Mouse (Mus musculus) stomach, embryonic 15.5 days (tissue): ENCODE results near the gene Gm5678. TPM values are rescaled to one million over a fixed set of nuclear protein-coding genes. Genes with fewer than 3 reads are reported as not detected.
"Not testable (repeated sequence)": the region's sequence is repeated elsewhere in the genome, so short reads cannot be mapped to it uniquely, and the experiment has no call there.

Source experiments
- ATAC-seq: fragments of 200-750 bp; cut with Nextera tagmentation; 2 replicates; pipeline ENCODE4 v1.8.0; 2017; ENCODE audit warnings: low read depth, moderate number of reproducible peaks, moderate TSS enrichment; ENCODE audit not compliant: insufficient read depth, low FRiP score
- H3K27ac ChIP-seq: fragments of 300-500 bp; sonication (generic); 2 replicates; pipeline ENCODE4 v1.5.1; 2015; ENCODE audit warnings: mild to moderate bottlenecking, inconsistent platforms
- H3K27me3 ChIP-seq: fragments of 300-500 bp; sonication (generic); replicated peaks from 2 replicates; pipeline ENCODE4 v1.6.1; 2015; ENCODE audit warnings: inconsistent platforms
- H3K36me3 ChIP-seq: fragments of 300-500 bp; sonication (generic); 2 replicates; pipeline ENCODE4 v1.6.1; 2015; ENCODE audit warnings: inconsistent platforms
- H3K4me1 ChIP-seq: fragments of 300-500 bp; sonication (generic); 2 replicates; pipeline ENCODE4 v1.6.1; 2015; ENCODE audit warnings: inconsistent platforms
- H3K4me2 ChIP-seq: fragments of 300-500 bp; sonication (generic); 2 replicates; pipeline ENCODE4 v1.6.1; 2015; ENCODE audit warnings: mild to moderate bottlenecking, inconsistent platforms
- H3K4me3 ChIP-seq: fragments of 300-500 bp; sonication (generic); replicated peaks from 2 replicates; pipeline ENCODE4 v1.5.1; 2015; ENCODE audit warnings: inconsistent platforms
- H3K9ac ChIP-seq: fragments of 300-500 bp; sonication (generic); 2 replicates; pipeline ENCODE4 v1.6.1; 2015; ENCODE audit warnings: inconsistent platforms
- H3K9me3 ChIP-seq: fragments of 300-500 bp; sonication (generic); 2 replicates; pipeline ENCODE4 v1.6.1; 2016; ENCODE audit warnings: inconsistent platforms
- WGBS: fragments of 180-500 bp; shearing (Covaris S2); methylation state at CpG from one replicate; pipeline ENCODE4 v1.1.7; 2015; 5-methylcytosine and 5-hydroxymethylcytosine counted together
- polyA plus RNA-seq: library from polyadenylated mRNA; unstranded; fragments of >200 nt; fragmentation: Nextera tagmentation; extraction: Ambion mirVana; gene quantifications from 2 replicates; pipeline ENCODE4 v1.2.1, GENCODE M21; 2015

Gm5678 gene
- polyA plus RNA-seq, 1 experiment from 2014 or later, result 0.19 TPM

- H3K4me1 ChIP-seq, result peaks cover 8% of the 10 kb centered on the region; the same call in 1 of the 2 replicates
Observed at GRCm38 (mm10) chr16:93610961-93611360, 16.9 kb upstream of the Gm5678 start.

DNA sequence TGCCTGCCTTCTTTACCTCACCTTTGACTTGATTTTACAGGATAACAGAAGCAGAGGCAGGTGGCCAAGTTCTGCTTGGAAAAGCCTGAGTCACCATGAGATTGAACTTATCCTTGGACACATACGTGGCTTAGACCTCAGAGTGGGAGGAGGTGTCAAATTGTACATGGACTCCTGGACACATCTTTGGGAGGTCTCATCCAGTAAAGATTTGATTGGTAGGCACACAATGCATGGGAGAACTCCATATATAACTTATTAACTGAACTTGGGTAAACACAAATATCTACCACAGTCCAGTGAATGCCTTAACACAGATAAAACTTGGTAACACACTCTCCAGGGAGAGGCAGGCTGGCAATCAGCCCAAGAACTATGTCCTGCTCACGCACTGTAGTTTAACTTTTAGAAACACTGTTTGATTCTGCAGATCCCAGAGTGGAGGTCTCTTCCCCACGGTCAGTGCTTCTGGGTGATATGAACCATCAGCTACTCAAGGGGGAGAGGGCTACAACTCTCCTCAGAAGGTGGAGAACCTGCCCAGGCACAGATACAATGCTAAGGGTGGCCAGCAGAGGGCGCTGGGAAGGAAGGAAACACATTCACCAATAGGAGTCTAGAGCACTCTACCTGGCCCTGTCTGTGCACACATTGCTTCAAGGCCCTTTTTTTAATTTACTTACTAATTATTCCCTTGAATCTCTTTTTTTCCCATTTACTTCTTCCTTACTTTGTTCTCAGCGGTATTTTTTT is 12.6 kb upstream of the Gm5678 start:
- no peak overlapping the region for H3K9ac ChIP-seq
- H3K27me3 ChIP-seq, result no peaks in the 10 kb centered on the region
- H3K4me3 ChIP-seq, result no peak overlapping the region
- 0 out of 2 replicates have a peak, but pooled peaks cover 6% of the 10 kb centered on the region for H3K36me3 ChIP-seq
- WGBS, result 24% methylated on average over 5 of the region's 5 CpGs
- no peaks in the 10 kb centered on the region for H3K9me3 ChIP-seq
- no peak overlapping the region for H3K27ac ChIP-seq
- peak; percentile 83 for ATAC-seq
- no peaks in the 10 kb centered on the region for H3K4me1 ChIP-seq
- H3K4me2 ChIP-seq, result no peak overlapping the region

More at GRCm38 (mm10) chr16:93610961-93611360, 16.9 kb upstream of the Gm5678 start:
- no peak overlapping the region for H3K4me3 ChIP-seq
- H3K4me2 ChIP-seq, result no peak overlapping the region
- no peak overlapping the region for H3K27ac ChIP-seq
- H3K27me3 ChIP-seq, result no peaks in the 10 kb centered on the region
- no peak overlapping the region for H3K9ac ChIP-seq
- 0 out of 2 replicates have a peak, but pooled peaks cover 6% of the 10 kb centered on the region for H3K36me3 ChIP-seq
- no peaks in the 10 kb centered on the region for H3K9me3 ChIP-seq
- WGBS, result 85% methylated on average over 4 of the region's 4 CpGs
- ATAC-seq, result no peak

GRCm38 (mm10) chr16:93623759-93624158 is 4.1 kb upstream of the Gm5678 start:
- not testable (repeated sequence) for H3K27ac ChIP-seq, H3K4me2 ChIP-seq, H3K36me3 ChIP-seq, H3K9me3 ChIP-seq, H3K9ac ChIP-seq, ATAC-seq, H3K27me3 ChIP-seq, H3K4me3 ChIP-seq, H3K4me1 ChIP-seq
- 86% methylated on average over 4 of the region's 4 CpGs for WGBS

GRCm38 (mm10) chr16:93624671-93625070 is 3.2 kb upstream of the Gm5678 start:
- Histone ChIP-seq H3K27ac (no peak overlapping the region), H3K4me2 (no peak overlapping the region), H3K9me3 (no peaks in the 10 kb centered on the region), H3K4me3 (no peak overlapping the region), H3K36me3 (no peaks in the 10 kb centered on the region), H3K9ac (no peak overlapping the region), H3K4me1 (no peaks in the 10 kb centered on the region), H3K27me3 (no peaks in the 10 kb centered on the region)
- ATAC-seq, result no peak
- WGBS, result 74% methylated on average over 4 of the region's 4 CpGs

DNA sequence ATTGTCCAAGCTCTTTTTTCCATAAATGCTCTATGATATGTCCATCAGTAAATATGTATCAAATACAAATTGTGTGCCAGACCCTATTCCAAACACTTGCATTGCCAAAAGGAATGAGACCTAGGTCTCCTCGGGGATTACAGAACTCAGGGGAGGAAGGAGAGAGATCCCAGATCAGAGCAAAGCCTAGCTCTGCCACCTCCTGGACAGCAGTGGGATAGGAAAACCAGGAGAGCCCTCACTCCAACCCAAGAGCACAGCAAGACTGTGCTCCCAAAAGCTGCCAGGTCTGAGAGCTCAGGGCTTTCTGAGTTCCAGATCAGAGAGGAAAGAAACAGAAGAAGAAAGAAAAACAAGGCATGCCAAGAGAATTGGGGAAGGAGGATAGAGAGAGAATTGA is 1.2 kb upstream of the Gm5678 start:
- no peak overlapping the region for H3K4me2 ChIP-seq
- WGBS, result 6% methylated on average over 1 of the region's 1 CpGs
- no peak overlapping the region for H3K4me3 ChIP-seq
- H3K9ac ChIP-seq, result no peak overlapping the region
- no peaks in the 10 kb centered on the region for H3K9me3 ChIP-seq
- no peak for ATAC-seq
- no peaks in the 10 kb centered on the region for H3K27me3 ChIP-seq
- no peak overlapping the region for H3K27ac ChIP-seq
- no peaks in the 10 kb centered on the region for H3K4me1 ChIP-seq
- no peaks in the 10 kb centered on the region for H3K36me3 ChIP-seq

DNA sequence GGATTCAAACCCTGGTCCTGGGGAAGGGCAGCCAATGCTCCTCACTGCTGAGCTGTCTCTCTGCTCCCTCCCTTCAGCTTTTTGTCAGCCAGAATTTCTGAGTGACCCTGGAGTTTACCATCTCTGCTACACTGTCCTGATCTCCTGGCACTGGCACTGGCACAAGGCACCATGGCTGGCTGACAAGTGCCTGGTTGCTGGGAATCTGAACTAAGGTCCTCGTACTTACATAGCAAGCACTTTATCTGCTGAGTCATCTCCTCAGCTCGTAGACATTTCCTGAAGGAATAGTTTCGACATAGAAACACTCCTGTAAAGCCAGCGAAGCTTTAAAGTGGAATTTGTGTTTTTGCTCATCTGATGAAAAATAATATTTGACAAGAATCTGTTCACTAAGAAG is 16.1 kb downstream of the Gm5678 start:
- no peak for ATAC-seq
- H3K27ac ChIP-seq, result no peak overlapping the region
- no peaks in the 10 kb centered on the region for H3K4me1 ChIP-seq
- H3K36me3 ChIP-seq, result no peaks in the 10 kb centered on the region
- H3K4me2 ChIP-seq, result no peak overlapping the region
- no peak overlapping the region for H3K4me3 ChIP-seq
- 61% methylated on average over 4 of the region's 4 CpGs for WGBS
- H3K9ac ChIP-seq, result no peak overlapping the region
- H3K9me3 ChIP-seq, result no peaks in the 10 kb centered on the region
- no peaks in the 10 kb centered on the region for H3K27me3 ChIP-seq

DNA sequence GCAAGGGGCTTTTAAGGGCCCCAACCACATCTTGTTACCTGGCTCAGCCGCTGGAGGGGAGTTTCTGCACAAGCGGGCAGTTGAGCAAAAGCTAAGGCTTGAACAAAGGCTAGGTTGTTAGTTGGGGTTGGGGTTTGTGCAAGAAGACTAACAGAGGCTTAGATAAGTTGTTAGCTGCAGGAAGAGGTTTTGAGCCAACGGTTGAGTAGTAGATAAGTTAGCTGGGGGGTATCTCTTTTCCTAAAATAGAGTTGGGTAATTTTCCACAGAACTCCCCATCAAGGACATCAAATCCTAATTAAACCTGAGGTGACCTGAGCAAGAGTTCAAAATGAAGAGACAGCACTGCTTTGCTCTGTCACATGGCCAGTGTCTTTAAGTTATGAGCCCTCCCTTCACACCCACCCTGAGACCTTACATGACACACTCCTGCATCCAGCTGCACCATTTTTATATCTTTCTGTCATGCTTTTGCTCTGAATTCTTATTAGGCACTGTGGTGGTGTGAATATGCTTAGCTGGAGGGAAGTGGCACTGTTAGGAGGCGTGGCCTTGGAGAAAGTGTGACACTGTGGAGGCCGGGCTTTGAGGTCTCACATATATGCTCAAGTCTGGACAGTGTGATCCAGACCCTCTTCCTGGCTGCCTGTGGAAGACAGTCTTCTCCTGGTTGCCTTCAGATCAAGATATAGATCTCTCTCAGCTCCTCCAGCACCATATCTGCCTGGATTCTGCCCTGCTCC is 20.7 kb downstream of the Gm5678 start:
- H3K27me3 ChIP-seq, result no peaks in the 10 kb centered on the region
- no peak overlapping the region for H3K9ac ChIP-seq
- no peaks in the 10 kb centered on the region for H3K4me1 ChIP-seq
- H3K36me3 ChIP-seq, result no peaks in the 10 kb centered on the region
- ATAC-seq, result no peak
- WGBS, result 70% methylated on average over 5 of the region's 5 CpGs
- no peak overlapping the region for H3K27ac ChIP-seq
- H3K9me3 ChIP-seq, result no peaks in the 10 kb centered on the region
- no peak overlapping the region for H3K4me3 ChIP-seq
- no peak overlapping the region for H3K4me2 ChIP-seq

GRCm38 (mm10) chr16:93667976-93668375 is 40.1 kb downstream of the Gm5678 start:
- Histone ChIP-seq H3K27ac (no peak overlapping the region), H3K27me3 (no peaks in the 10 kb centered on the region), H3K9me3 (no peaks in the 10 kb centered on the region), H3K4me1 (no peaks in the 10 kb centered on the region), H3K9ac (no peak overlapping the region), H3K36me3 (no peaks in the 10 kb centered on the region), H3K4me3 (no peak overlapping the region), H3K4me2 (no peak overlapping the region)
- ATAC-seq, result no peak

DNA sequence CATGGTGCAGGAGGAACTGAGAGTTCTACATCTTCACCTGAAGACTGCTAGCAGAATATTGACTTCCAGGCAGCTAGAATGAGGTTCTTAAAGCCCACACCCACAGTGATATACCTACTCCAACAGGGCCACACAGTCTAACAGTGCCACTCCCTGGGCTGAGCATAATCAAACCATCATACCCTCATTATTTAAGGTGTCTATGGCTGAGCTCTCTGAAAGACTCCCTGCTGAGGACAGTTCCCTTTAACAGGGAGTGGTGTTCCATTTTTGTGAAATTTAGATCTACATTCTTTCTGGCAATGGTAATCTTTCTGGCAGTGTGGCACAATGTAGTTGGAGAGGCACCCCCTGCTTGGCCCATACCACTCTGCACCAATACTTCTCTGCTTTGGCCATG is 41.6 kb downstream of the Gm5678 start:
- no peaks in the 10 kb centered on the region for H3K9me3 ChIP-seq
- no peak overlapping the region for H3K27ac ChIP-seq
- no peak overlapping the region for H3K9ac ChIP-seq
- no peak overlapping the region for H3K4me2 ChIP-seq
- ATAC-seq, result no peak
- no peaks in the 10 kb centered on the region for H3K4me1 ChIP-seq
- H3K4me3 ChIP-seq, result no peak overlapping the region
- no peaks in the 10 kb centered on the region for H3K27me3 ChIP-seq
- no peaks in the 10 kb centered on the region for H3K36me3 ChIP-seq

DNA sequence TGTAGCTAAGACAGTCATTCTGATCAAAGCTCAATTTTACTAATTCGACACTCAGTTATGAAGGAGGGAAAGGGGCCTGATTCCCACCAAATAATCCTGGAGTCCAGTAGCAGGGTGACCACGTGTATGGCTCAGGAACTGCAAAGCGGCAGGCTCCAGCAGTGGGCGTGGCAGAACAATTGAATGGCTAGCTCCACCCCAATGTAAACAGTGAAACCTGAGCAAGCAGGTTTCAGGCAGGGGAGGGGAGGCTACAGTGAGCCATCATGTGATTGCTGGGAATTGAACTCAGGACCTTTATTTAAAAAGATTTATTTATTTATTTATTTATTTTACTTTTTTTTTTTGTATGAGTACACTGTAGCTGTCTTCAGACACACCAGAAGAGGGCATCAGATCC is 42.6 kb downstream of the Gm5678 start:
- H3K36me3 ChIP-seq, H3K9me3 ChIP-seq, ATAC-seq, H3K9ac ChIP-seq, H3K4me2 ChIP-seq, H3K4me3 ChIP-seq, H3K27me3 ChIP-seq, H3K27ac ChIP-seq, H3K4me1 ChIP-seq: not testable (repeated sequence)
- WGBS, result 28% methylated on average over 4 of the region's 4 CpGs

- H3K4me2 ChIP-seq, result no peak overlapping the region
- no peaks in the 10 kb centered on the region for H3K36me3 ChIP-seq
- no peak overlapping the region for H3K27ac ChIP-seq
- H3K4me3 ChIP-seq, result no peak overlapping the region
- H3K27me3 ChIP-seq, result no peaks in the 10 kb centered on the region
- ATAC-seq, result no peak
- H3K4me1 ChIP-seq, result no peaks in the 10 kb centered on the region
- no peaks in the 10 kb centered on the region for H3K9me3 ChIP-seq
- WGBS, result 90% methylated on average over 5 of the region's 5 CpGs
- no peak overlapping the region for H3K9ac ChIP-seq
Observed at GRCm38 (mm10) chr16:93671064-93671463, 43.2 kb downstream of the Gm5678 start.

GRCm38 (mm10) chr16:93676376-93676775 is 48.5 kb downstream of the Gm5678 start:
- no peak for ATAC-seq

More at GRCm38 (mm10) chr16:93676376-93676775, 48.5 kb downstream of the Gm5678 start:
- Histone ChIP-seq H3K9ac (no peak overlapping the region), H3K9me3 (no peaks in the 10 kb centered on the region), H3K4me1 (no peaks in the 10 kb centered on the region), H3K27ac (no peak overlapping the region), H3K4me2 (no peak overlapping the region), H3K4me3 (no peak overlapping the region), H3K27me3 (peaks cover under 1% of the 10 kb centered on the region; the same call in 1 of the 2 replicates), H3K36me3 (no peaks in the 10 kb centered on the region)
- WGBS, result 81% methylated on average over 5 of the region's 5 CpGs
